Mouse (Mus musculus): Measurements from ENCODE around the gene Cog5. TPM values are rescaled to one million over a fixed set of nuclear protein-coding genes. Genes with fewer than 3 reads are reported as not detected.
A peak's percentile ranks its signal among the peaks of the same experiment; 100 is the strongest.

Cog5 gene
- polyA plus RNA-seq, 1 experiment from 2014 or later = 38.0 TPM

GRCm38 (mm10) chr12:31943020-31943654, 288.5 kb downstream of the Cog5 start:
- no peak overlapping the region for H3K4me2 ChIP-seq (replicated peaks)
- no peak overlapping the region for H3K4me3 ChIP-seq (replicated peaks; ENCODE audit: low read length)
- peaks cover 52% of the 10 kb centered on the region for H3K36me3 ChIP-seq (replicated peaks; ENCODE audit: control insufficient read depth, insufficient read depth)
- H3K27me3 ChIP-seq (ENCODE audit: control insufficient read depth, insufficient read depth, low read length) = no peaks in the 10 kb centered on the region
- 0 out of 2 replicates have a peak, but pooled peaks cover under 1% of the 10 kb centered on the region for H3K4me1 ChIP-seq (replicated peaks; ENCODE audit: control insufficient read depth, insufficient read depth, low read length)
- no peak overlapping the region for H3K27ac ChIP-seq
- no peaks in the 10 kb centered on the region for H3K9me3 ChIP-seq (ENCODE audit: control insufficient read depth, low read length)
- WGBS = 93% methylated on average over 4 of the region's 4 CpGs
- H3K9ac ChIP-seq = no peak overlapping the region
- ATAC-seq (ENCODE audit: low FRiP score) (no peak), DNase-seq (ENCODE audit: low spot score) (no peak)

- H3K36me3 ChIP-seq (replicated peaks; ENCODE audit: control insufficient read depth, insufficient read depth) = peaks cover 39% of the 10 kb centered on the region
- no peak overlapping the region for H3K4me3 ChIP-seq (replicated peaks; ENCODE audit: low read length)
- H3K4me1 ChIP-seq (replicated peaks; ENCODE audit: control insufficient read depth, insufficient read depth, low read length) = 0 out of 2 replicates have a peak, but pooled peaks cover 5% of the 10 kb centered on the region
- H3K9me3 ChIP-seq (ENCODE audit: control insufficient read depth, low read length) = no peaks in the 10 kb centered on the region
- WGBS = 95% methylated on average over 2 of the region's 2 CpGs
- H3K4me2 ChIP-seq (replicated peaks) = no peak overlapping the region
- ATAC-seq (ENCODE audit: low FRiP score) (no peak), DNase-seq (ENCODE audit: low spot score) (no peak)
- H3K27me3 ChIP-seq (ENCODE audit: control insufficient read depth, insufficient read depth, low read length) = no peaks in the 10 kb centered on the region
- no peak overlapping the region for H3K27ac ChIP-seq
- no peak overlapping the region for H3K9ac ChIP-seq
Observed at GRCm38 (mm10) chr12:31944405-31944804, 289.7 kb downstream of the Cog5 start.

- Histone ChIP-seq H3K4me2 (replicated peaks) (no peak overlapping the region), H3K27me3 (ENCODE audit: control insufficient read depth, insufficient read depth, low read length) (no peaks in the 10 kb centered on the region), H3K4me1 (replicated peaks; ENCODE audit: control insufficient read depth, insufficient read depth, low read length) (peaks cover 10% of the 10 kb centered on the region; the same call in 1 of the 2 replicates), H3K4me3 (replicated peaks; ENCODE audit: low read length) (no peak overlapping the region), H3K9ac (no peak overlapping the region), H3K27ac (no peak overlapping the region), H3K36me3 (replicated peaks; ENCODE audit: control insufficient read depth, insufficient read depth) (peaks cover 12% of the 10 kb centered on the region), H3K9me3 (ENCODE audit: control insufficient read depth, low read length) (no peaks in the 10 kb centered on the region)
- WGBS = 94% methylated on average over 5 of the region's 5 CpGs
- DNase-seq (ENCODE audit: low spot score) (no peak), ATAC-seq (ENCODE audit: low FRiP score) (no peak)
Observed at GRCm38 (mm10) chr12:31947476-31947875, 292.8 kb downstream of the Cog5 start.

GRCm38 (mm10) chr12:31948101-31949000, 293.7 kb downstream of the Cog5 start:
- Histone ChIP-seq H3K4me2 (replicated peaks) (peak overlapping the region; percentile 59), H3K9me3 (ENCODE audit: control insufficient read depth, low read length) (no peaks in the 10 kb centered on the region), H3K36me3 (replicated peaks; ENCODE audit: control insufficient read depth, insufficient read depth) (peaks cover 4% of the 10 kb centered on the region), H3K27ac (peak overlapping the region; percentile 97), H3K4me3 (replicated peaks; ENCODE audit: low read length) (peak overlapping the region; percentile 95), H3K4me1 (replicated peaks; ENCODE audit: control insufficient read depth, insufficient read depth, low read length) (peaks cover 10% of the 10 kb centered on the region; the same call in 1 of the 2 replicates), H3K9ac (peak overlapping the region; percentile 83), H3K27me3 (ENCODE audit: control insufficient read depth, insufficient read depth, low read length) (no peaks in the 10 kb centered on the region)
- no peak for DNase-seq (ENCODE audit: low spot score)
- no peak for ATAC-seq (ENCODE audit: low FRiP score)
- WGBS = 16% methylated on average over 7 of the region's 7 CpGs

- peak overlapping the region; percentile 59 for H3K4me2 ChIP-seq (replicated peaks)
- DNase-seq (ENCODE audit: low spot score) = peak; percentile 90
- peak overlapping the region; percentile 97 for H3K27ac ChIP-seq
- H3K4me1 ChIP-seq (replicated peaks; ENCODE audit: control insufficient read depth, insufficient read depth, low read length) = peaks cover 10% of the 10 kb centered on the region; the same call in 1 of the 2 replicates
- no peaks in the 10 kb centered on the region for H3K27me3 ChIP-seq (ENCODE audit: control insufficient read depth, insufficient read depth, low read length)
- peak overlapping the region; percentile 95 for H3K4me3 ChIP-seq (replicated peaks; ENCODE audit: low read length)
- no peaks in the 10 kb centered on the region for H3K36me3 ChIP-seq (replicated peaks; ENCODE audit: control insufficient read depth, insufficient read depth)
- H3K9me3 ChIP-seq (ENCODE audit: control insufficient read depth, low read length) = no peaks in the 10 kb centered on the region
- ATAC-seq (ENCODE audit: low FRiP score) = peak; percentile 82
- H3K9ac ChIP-seq = peak overlapping the region; percentile 83
- under 1% methylated on average over 56 of the region's 58 CpGs for WGBS
Observed at GRCm38 (mm10) chr12:31949193-31949741, 294.6 kb downstream of the Cog5 start.

GRCm38 (mm10) chr12:31949759-31950658, 295.3 kb downstream of the Cog5 start, which contains the start of gene Hbp1:
Hbp1 (minus strand) TSS chr12:31950535.
- peak; percentile 97 for ATAC-seq (ENCODE audit: low FRiP score)
- DNase-seq (ENCODE audit: low spot score) = peak; percentile 100
- under 1% methylated on average over 58 of the region's 71 CpGs for WGBS
- H3K4me3 ChIP-seq (replicated peaks; ENCODE audit: low read length) = peak within 1 kb of the TSS; percentile 95
- H3K4me1 ChIP-seq (replicated peaks; ENCODE audit: control insufficient read depth, insufficient read depth, low read length) = peaks cover 10% of the 10 kb centered on the region; the same call in 1 of the 2 replicates
- H3K27ac ChIP-seq = peak within 1 kb of the TSS; percentile 97
- H3K9me3 ChIP-seq (ENCODE audit: control insufficient read depth, low read length) = no peaks in the 10 kb centered on the region
- H3K4me2 ChIP-seq (replicated peaks) = peak within 1 kb of the TSS; percentile 60
- H3K27me3 ChIP-seq (ENCODE audit: control insufficient read depth, insufficient read depth, low read length) = no peaks in the 10 kb centered on the region
- peak within 1 kb of the TSS; percentile 83 for H3K9ac ChIP-seq
- no peaks in the 10 kb centered on the region for H3K36me3 ChIP-seq (replicated peaks; ENCODE audit: control insufficient read depth, insufficient read depth)

GRCm38 (mm10) chr12:31950659-31951031, 296.0 kb downstream of the Cog5 start:
- no peaks in the 10 kb centered on the region for H3K27me3 ChIP-seq (ENCODE audit: control insufficient read depth, insufficient read depth, low read length)
- peak overlapping the region; percentile 60 for H3K4me2 ChIP-seq (replicated peaks)
- H3K4me3 ChIP-seq (replicated peaks; ENCODE audit: low read length) = peak overlapping the region; percentile 27
- no peaks in the 10 kb centered on the region for H3K36me3 ChIP-seq (replicated peaks; ENCODE audit: control insufficient read depth, insufficient read depth)
- no peak overlapping the region for H3K9ac ChIP-seq
- WGBS = 5% methylated on average over 9 of the region's 9 CpGs
- no peaks in the 10 kb centered on the region for H3K9me3 ChIP-seq (ENCODE audit: control insufficient read depth, low read length)
- peak overlapping the region; percentile 76 for H3K27ac ChIP-seq
- H3K4me1 ChIP-seq (replicated peaks; ENCODE audit: control insufficient read depth, insufficient read depth, low read length) = peaks cover 10% of the 10 kb centered on the region; the same call in 1 of the 2 replicates
- ATAC-seq (ENCODE audit: low FRiP score) (no peak), DNase-seq (ENCODE audit: low spot score) (no peak)

- no peak overlapping the region for H3K4me3 ChIP-seq (replicated peaks; ENCODE audit: low read length)
Observed at GRCm38 (mm10) chr12:31955843-31956242, 301.2 kb downstream of the Cog5 start.

More at GRCm38 (mm10) chr12:31955843-31956242, 301.2 kb downstream of the Cog5 start:
- no peaks in the 10 kb centered on the region for H3K9me3 ChIP-seq (ENCODE audit: control insufficient read depth, low read length)
- H3K27ac ChIP-seq = no peak overlapping the region
- 91% methylated on average over 4 of the region's 4 CpGs for WGBS
- DNase-seq (ENCODE audit: low spot score) (no peak), ATAC-seq (ENCODE audit: low FRiP score) (no peak)
- peaks cover 2% of the 10 kb centered on the region; the same call in 1 of the 2 replicates for H3K4me1 ChIP-seq (replicated peaks; ENCODE audit: control insufficient read depth, insufficient read depth, low read length)
- H3K27me3 ChIP-seq (ENCODE audit: control insufficient read depth, insufficient read depth, low read length) = no peaks in the 10 kb centered on the region
- no peak overlapping the region for H3K4me2 ChIP-seq (replicated peaks)
- H3K9ac ChIP-seq = no peak overlapping the region
- H3K36me3 ChIP-seq (replicated peaks; ENCODE audit: control insufficient read depth, insufficient read depth) = peaks cover 22% of the 10 kb centered on the region

Data from hindbrain, embryonic 14.5 days (tissue).